Mouse (Mus musculus): ENCODE results near the gene Hoxa11.

- TF ChIP-seq CTCF (IDR thresholded peaks at IDR 0.05; ENCODE audit: low read depth, low read length) (no peak), POLR2A (IDR thresholded peaks at IDR 0.05; ENCODE audit: borderline replicate concordance, low read depth, low read length) (no peak)
These were observed 11.3 kb upstream of the Hoxa11 start for GRCm38 (mm10) chr6:52256956-52257355.
